Mouse (Mus musculus): ENCODE data around the gene Clca1. TPM values are rescaled to one million over a fixed set of nuclear protein-coding genes. Genes with fewer than 3 reads are reported as not detected.
"Not testable (repeated sequence)": the region's sequence is repeated elsewhere in the genome, so short reads cannot be mapped to it uniquely, and the experiment has no call there.

The Clca1 gene
- total RNA-seq (2021) = not detected

GRCm38 (mm10) chr3:145032676-145033075 lies at the start of gene Clca1:
Clca1 (minus strand) TSS chr3:145032776.
- no peak for DNase-seq (ENCODE audit: extremely low spot score in 1 of 2, low spot score in 1 of 2)

- DNase-seq (ENCODE audit: extremely low spot score in 1 of 2, low spot score in 1 of 2) = no peak
These were observed 48.3 kb upstream of the Clca1 start for GRCm38 (mm10) chr3:145080904-145081303.

- DNase-seq (ENCODE audit: extremely low spot score in 1 of 2, low spot score in 1 of 2) = no peak
These were observed 45.8 kb upstream of the Clca1 start for GRCm38 (mm10) chr3:145078405-145078804.

GRCm38 (mm10) chr3:145072339-145072738 lies 39.8 kb upstream of the Clca1 start:
- no peak for DNase-seq (ENCODE audit: extremely low spot score in 1 of 2, low spot score in 1 of 2)

GRCm38 (mm10) chr3:145068964-145069363 lies 36.4 kb upstream of the Clca1 start:
- DNase-seq (ENCODE audit: extremely low spot score in 1 of 2, low spot score in 1 of 2) = no peak

- not testable (repeated sequence) for DNase-seq (ENCODE audit: extremely low spot score in 1 of 2, low spot score in 1 of 2)
These were observed 22.6 kb upstream of the Clca1 start for GRCm38 (mm10) chr3:145055138-145055537.

DNA sequence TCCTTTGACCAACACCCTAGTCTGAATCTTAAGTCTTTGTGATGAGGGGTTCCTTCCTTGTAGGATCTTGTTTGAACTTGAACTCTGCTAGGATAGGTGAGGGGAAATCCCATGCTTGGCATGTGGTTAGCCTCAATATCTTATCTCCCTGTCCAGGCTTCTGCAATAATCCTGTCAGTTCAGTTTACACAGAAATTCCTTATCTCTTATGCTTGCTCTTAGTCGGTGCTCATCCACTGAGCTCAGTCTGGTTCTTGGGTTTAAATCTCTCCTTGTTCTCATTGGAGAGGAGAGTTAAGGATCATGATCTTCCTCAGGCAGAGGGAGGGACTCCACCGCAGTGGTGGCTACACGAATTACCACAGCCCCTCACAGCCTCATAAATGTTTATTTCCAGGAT lies 17.2 kb upstream of the Clca1 start:
- no peak for DNase-seq (ENCODE audit: extremely low spot score in 1 of 2, low spot score in 1 of 2)

DNA sequence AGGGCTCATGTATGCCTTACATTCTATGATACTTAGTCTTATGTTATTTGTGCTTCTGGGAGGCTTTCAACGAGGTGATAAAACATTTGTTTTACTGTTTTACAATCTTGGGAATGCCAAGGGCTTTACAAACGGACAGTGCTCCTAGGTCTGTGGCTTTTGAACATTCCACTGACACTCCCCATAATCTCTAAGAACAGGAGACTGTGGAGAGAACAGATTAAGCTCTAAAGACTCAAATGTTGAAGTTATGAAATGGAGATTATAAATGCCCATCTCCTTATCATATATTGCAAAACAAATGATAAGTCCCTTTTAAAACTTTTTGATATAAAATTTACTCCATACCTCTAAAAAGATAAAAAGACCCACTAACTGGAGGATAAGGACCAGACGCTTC lies 6.2 kb upstream of the Clca1 start:
- no peak for DNase-seq (ENCODE audit: extremely low spot score in 1 of 2, low spot score in 1 of 2)

DNA sequence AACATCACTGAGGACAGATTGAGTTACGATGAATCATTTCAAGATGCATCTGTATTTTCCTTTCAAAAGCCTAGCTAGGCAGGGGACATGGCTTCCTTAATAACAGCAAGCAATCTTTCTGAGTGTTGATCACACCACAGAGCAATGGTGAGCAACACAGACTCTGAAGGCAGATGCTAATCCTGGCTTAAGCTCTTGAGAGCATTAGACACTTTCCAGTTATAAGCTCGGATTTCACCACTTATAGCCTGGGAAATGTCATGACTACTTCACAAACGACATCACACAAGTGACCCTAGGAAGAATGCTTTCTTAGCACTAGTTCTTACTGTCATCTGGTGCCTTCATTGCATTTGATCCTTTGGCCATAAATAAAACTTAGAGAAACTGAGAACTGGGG lies 4.5 kb downstream of the Clca1 start:
- DNase-seq (ENCODE audit: extremely low spot score in 1 of 2, low spot score in 1 of 2) = no peak

GRCm38 (mm10) chr3:145026750-145027149 lies 5.8 kb downstream of the Clca1 start:
- DNase-seq (ENCODE audit: extremely low spot score in 1 of 2, low spot score in 1 of 2) = peak; percentile 21 to 65

GRCm38 (mm10) chr3:145017807-145018206 lies 14.8 kb downstream of the Clca1 start:
- DNase-seq (ENCODE audit: extremely low spot score in 1 of 2, low spot score in 1 of 2) = no peak

DNA sequence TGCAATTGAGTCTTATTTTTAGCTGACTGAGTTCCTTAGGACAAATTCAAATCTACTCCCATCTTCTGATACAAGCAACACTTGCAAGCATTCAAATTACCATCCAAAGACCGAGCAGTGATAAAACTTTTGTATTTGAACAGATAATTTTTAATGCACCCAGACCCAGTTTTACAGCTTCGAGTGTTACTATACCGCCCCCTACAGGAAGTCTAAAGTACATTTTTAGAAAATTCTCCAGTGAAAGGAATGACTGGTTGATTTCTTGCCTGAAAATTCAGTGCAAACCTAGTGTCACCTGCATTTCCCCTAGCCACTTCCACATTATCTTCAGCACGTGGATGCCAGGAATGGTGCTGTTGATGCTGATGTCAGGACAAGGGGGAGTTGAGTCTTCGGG lies 28.2 kb downstream of the Clca1 start:
- no peak for DNase-seq (ENCODE audit: extremely low spot score in 1 of 2, low spot score in 1 of 2)

GRCm38 (mm10) chr3:145000912-145001311 lies 31.7 kb downstream of the Clca1 start:
- no peak for DNase-seq (ENCODE audit: extremely low spot score in 1 of 2, low spot score in 1 of 2)

DNA sequence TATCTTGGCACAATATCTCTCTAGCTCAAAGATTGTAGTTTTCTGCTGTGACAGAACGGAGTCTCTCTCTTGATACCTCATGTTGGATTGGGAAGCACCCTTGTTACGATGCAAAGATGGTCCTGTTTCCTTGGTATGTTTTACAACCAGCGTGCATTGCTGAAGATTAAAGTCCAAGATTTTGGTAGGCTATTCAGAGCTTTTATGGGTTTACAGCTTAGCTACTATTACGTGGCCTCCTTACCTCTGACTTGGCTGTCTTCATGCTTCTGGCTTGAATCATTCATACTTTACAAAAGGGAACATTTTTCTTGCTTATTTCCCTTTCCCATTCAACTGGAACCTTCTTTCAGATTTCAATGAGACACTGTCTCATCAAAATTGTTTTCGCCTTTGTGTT lies 39.5 kb downstream of the Clca1 start:
- no peak for DNase-seq (ENCODE audit: extremely low spot score in 1 of 2, low spot score in 1 of 2)

- DNase-seq (ENCODE audit: extremely low spot score in 1 of 2, low spot score in 1 of 2) = no peak
These were observed 40.0 kb downstream of the Clca1 start for GRCm38 (mm10) chr3:144992618-144993017.

GRCm38 (mm10) chr3:144985890-144986289 lies 46.7 kb downstream of the Clca1 start:
- no peak for DNase-seq (ENCODE audit: extremely low spot score in 1 of 2, low spot score in 1 of 2)

GRCm38 (mm10) chr3:144980551-144980950 lies 52.0 kb downstream of the Clca1 start:
- no peak for DNase-seq (ENCODE audit: extremely low spot score in 1 of 2, low spot score in 1 of 2)

GRCm38 (mm10) chr3:144977631-144978030 lies 54.9 kb downstream of the Clca1 start:
- no peak for DNase-seq (ENCODE audit: extremely low spot score in 1 of 2, low spot score in 1 of 2)

DNA sequence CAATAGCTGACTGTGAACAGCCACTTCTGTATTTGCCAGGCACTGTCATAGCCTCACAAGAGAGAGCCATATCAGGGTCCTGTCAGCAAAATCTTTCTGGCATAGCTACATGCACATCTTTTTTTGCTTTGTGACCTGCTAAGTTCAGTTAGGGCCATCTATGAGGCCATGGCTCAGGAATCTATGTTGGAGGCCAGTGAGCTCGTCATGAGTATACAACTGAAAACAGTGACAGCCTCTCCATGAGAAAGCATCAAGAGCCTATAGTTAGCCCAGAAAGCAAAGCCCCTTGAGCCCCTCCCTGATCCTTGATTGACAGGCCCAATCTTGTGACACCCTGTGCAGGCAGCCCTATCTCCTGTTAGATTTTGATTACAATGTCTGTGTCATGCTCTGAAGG lies 56.5 kb downstream of the Clca1 start:
- no peak for DNase-seq (ENCODE audit: extremely low spot score in 1 of 2, low spot score in 1 of 2)

- no peak for DNase-seq (ENCODE audit: extremely low spot score in 1 of 2, low spot score in 1 of 2)
These were observed 57.6 kb downstream of the Clca1 start, which contains the start of gene Clca4a for GRCm38 (mm10) chr3:144974945-144975344. Clca4a (minus strand) TSS chr3:144975045.

- DNase-seq (ENCODE audit: extremely low spot score in 1 of 2, low spot score in 1 of 2) = no peak
These were observed 60.9 kb downstream of the Clca1 start for GRCm38 (mm10) chr3:144971553-144972270.

DNA sequence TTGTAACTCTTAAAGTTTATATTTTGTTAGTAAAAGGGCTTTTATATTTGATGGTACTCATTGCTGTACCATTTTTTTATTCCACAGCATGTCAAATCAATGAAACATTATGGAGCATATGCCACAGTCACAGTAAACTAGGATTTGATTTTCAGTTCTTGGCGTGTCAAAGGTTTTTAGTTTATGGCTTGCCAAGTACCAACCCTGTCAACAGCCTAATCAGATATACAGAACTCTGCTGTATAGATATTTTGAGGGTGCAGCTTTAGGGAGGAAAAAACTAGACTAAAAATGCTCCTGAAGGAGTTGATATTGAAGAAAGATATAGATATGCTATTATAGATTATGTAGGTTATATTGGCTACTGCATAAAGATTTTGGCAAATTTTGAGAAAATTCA lies 62.8 kb downstream of the Clca1 start:
- no peak for DNase-seq (ENCODE audit: extremely low spot score in 1 of 2, low spot score in 1 of 2)

GRCm38 (mm10) chr3:144966074-144966473 lies 66.5 kb downstream of the Clca1 start:
- no peak for DNase-seq (ENCODE audit: extremely low spot score in 1 of 2, low spot score in 1 of 2)
